Mouse (Mus musculus): ENCODE results near the gene Snrpb2.

- TF ChIP-seq CHD1 (IDR thresholded peaks at IDR 0.05; ENCODE audit: low read depth, low read length) = no peak
- no peak for TF ChIP-seq RAD21 (IDR thresholded peaks at IDR 0.05; ENCODE audit: low read depth, low read length)
- no peak for TF ChIP-seq ZC3H11A (IDR thresholded peaks at IDR 0.05; ENCODE audit: low read depth, low read length)
- no peak for TF ChIP-seq CTCF (conservative IDR thresholded peaks at IDR 0.05 in 1 of 2, IDR thresholded peaks at IDR 0.05 in 1 of 2; ENCODE audit: low read depth in 2 of 2, low read length in 2 of 2)
- TF ChIP-seq MXI1 (IDR thresholded peaks at IDR 0.05; ENCODE audit: low read depth, low read length) = no peak
- TF ChIP-seq BHLHE40 (IDR thresholded peaks at IDR 0.05; ENCODE audit: low read depth, low read length) = no peak
- no peak for TF ChIP-seq USF1 (IDR thresholded peaks at IDR 0.05; ENCODE audit: low read depth, low read length)
- TF ChIP-seq CHD2 (IDR thresholded peaks at IDR 0.05; ENCODE audit: low read length) = no peak
Observed at GRCm38 (mm10) chr2:143031283-143031682, 31.6 kb upstream of the Snrpb2 start.
